ENCODE assay signal across 9 mouse cellular contexts in genomic region chr7:115366910-115367309, GRCm38 (mm10).
A peak's percentile ranks its signal among the peaks of the same experiment; 100 is the strongest.
DNase-seq lines count a peak whose midpoint lies in the region; ATAC-seq lines count a peak whose summit lies in the region.
"Had no signal": no experiment of that assay in that cellular context is flagged by ENCODE, and none has a peak within 500 bp of the region (broad histone marks: within the 10 kb centered on the region; RNA-seq: fewer than 3 reads in every experiment).

No protein-coding gene starts in this region.

- no peak overlapping the region for H3K4me2 ChIP-seq in heart, embryonic 11.5 days
- H3K4me2 ChIP-seq in embryonic facial prominence, embryonic 11.5 days (ENCODE audit: low read depth, low read length), result no peak overlapping the region
- H3K4me2 ChIP-seq: limb, embryonic 15.5 days had no signal

- no peak overlapping the region for H3K9ac ChIP-seq in heart, embryonic 11.5 days (ENCODE audit: low read depth, low read length)
- H3K9ac ChIP-seq in embryonic facial prominence, embryonic 11.5 days (replicated peaks; ENCODE audit: low read length), result no peak overlapping the region
- H3K9ac ChIP-seq: limb, embryonic 15.5 days had no signal

- ATAC-seq in heart, embryonic 11.5 days (replicated peaks; ENCODE audit: insufficient number of reproducible peaks, low FRiP score, low TSS enrichment), result no peak
- ATAC-seq in embryonic facial prominence, embryonic 11.5 days (replicated peaks; ENCODE audit: insufficient number of reproducible peaks, low FRiP score, low TSS enrichment, low read depth), result no peak

- 32% methylated on average over 5 of the region's 5 CpGs for WGBS in heart, embryonic 11.5 days (ENCODE audit: insufficient replicate concordance)
- 31% methylated on average over 5 of the region's 5 CpGs for WGBS in embryonic facial prominence, embryonic 11.5 days
- WGBS in limb, embryonic 10.5 days, result 39% methylated on average over 5 of the region's 5 CpGs

- no peaks in the 10 kb centered on the region for H3K27me3 ChIP-seq in heart, embryonic 11.5 days (ENCODE audit: control insufficient read depth, insufficient read depth, low read length)
- H3K27me3 ChIP-seq in embryonic facial prominence, embryonic 11.5 days (ENCODE audit: control insufficient read depth, insufficient read depth, low read length), result no peaks in the 10 kb centered on the region; the same call in 1 of the 2 replicates
- peaks cover 36% of the 10 kb centered on the region for H3K27me3 ChIP-seq in limb, embryonic 10.5 days (ENCODE audit: low read depth, poor library complexity, severe bottlenecking)
- H3K27me3 ChIP-seq: limb, embryonic 15.5 days had no signal

- no peak overlapping the region for H3K4me3 ChIP-seq in heart, embryonic 11.5 days (ENCODE audit: low read depth, low read length)
- no peak overlapping the region for H3K4me3 ChIP-seq in embryonic facial prominence, embryonic 11.5 days (ENCODE audit: low read depth, low read length)
- no peak overlapping the region for H3K4me3 ChIP-seq in limb, embryonic 10.5 days
- H3K4me3 ChIP-seq: limb, embryonic 15.5 days had no signal

- H3K9me3 ChIP-seq in heart, embryonic 11.5 days (replicated peaks; ENCODE audit: control insufficient read depth, low read length), result no peaks in the 10 kb centered on the region
- no peaks in the 10 kb centered on the region for H3K9me3 ChIP-seq in embryonic facial prominence, embryonic 11.5 days (replicated peaks; ENCODE audit: control insufficient read depth, low read length)
- H3K9me3 ChIP-seq in limb, embryonic 10.5 days (replicated peaks), result no peaks in the 10 kb centered on the region
- H3K9me3 ChIP-seq: limb, embryonic 15.5 days had no signal

- H3K36me3 ChIP-seq in heart, embryonic 11.5 days (ENCODE audit: control insufficient read depth, insufficient read depth, low read length), result no peaks in the 10 kb centered on the region
- H3K36me3 ChIP-seq in embryonic facial prominence, embryonic 11.5 days (replicated peaks; ENCODE audit: control insufficient read depth, insufficient read depth, low read depth, low read length), result no peaks in the 10 kb centered on the region
- H3K36me3 ChIP-seq in limb, embryonic 10.5 days, result no peaks in the 10 kb centered on the region
- H3K36me3 ChIP-seq: limb, embryonic 15.5 days had no signal

- H3K27ac ChIP-seq in heart, embryonic 11.5 days (ENCODE audit: low read depth, low read length), result no peak overlapping the region
- H3K27ac ChIP-seq in embryonic facial prominence, embryonic 11.5 days (replicated peaks; ENCODE audit: low read depth, low read length), result no peak overlapping the region
- H3K27ac ChIP-seq in limb, embryonic 10.5 days, result no peak overlapping the region
- H3K27ac ChIP-seq: limb, embryonic 15.5 days had no signal

- DNase-seq in heart, adult 11 months, result peak; percentile 88
- peak; percentile 83 for DNase-seq in adrenal gland, postnatal 10 days
- peak; percentile 81 for DNase-seq in embryonic facial prominence, embryonic 11.5 days (ENCODE audit: low spot score)
- DNase-seq in heart, postnatal 4 days, result peak; percentile 85
- DNase-seq in limb, embryonic 10.5 days (ENCODE audit: low spot score), result peak; percentile 91
- peak; percentile 51 for DNase-seq in ovary, postnatal 14 days (ENCODE audit: low spot score)
- peak; percentile 52 for DNase-seq in urinary bladder, adult 2 months (ENCODE audit: low spot score)

- peaks cover 4% of the 10 kb centered on the region; the same call in 1 of the 2 replicates for H3K4me1 ChIP-seq in heart, embryonic 11.5 days (ENCODE audit: control insufficient read depth, insufficient read depth, low read length)
- H3K4me1 ChIP-seq in embryonic facial prominence, embryonic 11.5 days (ENCODE audit: control insufficient read depth, insufficient read depth, low read length), result no peaks in the 10 kb centered on the region
- peaks cover 22% of the 10 kb centered on the region for H3K4me1 ChIP-seq in limb, embryonic 10.5 days
